In genomic region chr14:45469446-45469845, GRCm38 (mm10) we compare ENCODE assay signal across 13 mouse cellular contexts.
DNase-seq lines count a peak whose midpoint lies in the region; ATAC-seq and TF ChIP-seq lines count a peak whose summit lies in the region.
"Had no signal": no experiment of that assay in that cellular context is flagged by ENCODE, and none has a peak within 500 bp of the region (broad histone marks: within the 10 kb centered on the region; RNA-seq: fewer than 3 reads in every experiment).

No protein-coding gene starts in this region.

- H3K9me3 ChIP-seq in liver, embryonic 14.5 days (ENCODE audit: control insufficient read depth, low read length), result no peaks in the 10 kb centered on the region
- H3K9me3 ChIP-seq in liver, embryonic 12.5 days (replicated peaks), result no peaks in the 10 kb centered on the region
- H3K9me3 ChIP-seq in ES-Bruce4 (replicated peaks; ENCODE audit: control insufficient read depth, insufficient read depth, low read length, poor library complexity, severe bottlenecking), result no peaks in the 10 kb centered on the region
- H3K9me3 ChIP-seq in hindbrain, embryonic 12.5 days (replicated peaks), result 0 out of 2 replicates have a peak, but pooled peaks cover 4% of the 10 kb centered on the region
- H3K9me3 ChIP-seq: limb, embryonic 10.5 days; midbrain, embryonic 13.5 days had no signal

- TF ChIP-seq CTCF in liver, embryonic 14.5 days (IDR thresholded peaks at IDR 0.05; ENCODE audit: low read depth), result peak; percentile 59
- TF ChIP-seq CTCF in ES-Bruce4 (IDR thresholded peaks at IDR 0.05; ENCODE audit: low read depth, low read length), result peak; percentile 69
- peak; percentile 38; the same call in 1 of the 2 replicates for TF ChIP-seq CTCF in brain, embryonic 14.5 days (IDR thresholded peaks at IDR 0.05; ENCODE audit: borderline replicate concordance, extremely low read depth, insufficient read depth, insufficient read length)

- no peaks in the 10 kb centered on the region for H3K27me3 ChIP-seq in liver, embryonic 14.5 days (ENCODE audit: control insufficient read depth, insufficient read depth, low read length)
- H3K27me3 ChIP-seq in liver, embryonic 12.5 days (replicated peaks), result no peaks in the 10 kb centered on the region
- no peaks in the 10 kb centered on the region for H3K27me3 ChIP-seq in ES-Bruce4 (ENCODE audit: control insufficient read depth, insufficient read depth, low read length, poor library complexity, severe bottlenecking)
- H3K27me3 ChIP-seq in hindbrain, embryonic 12.5 days, result no peaks in the 10 kb centered on the region
- H3K27me3 ChIP-seq: hindbrain, embryonic 13.5 days; midbrain, embryonic 13.5 days had no signal

- DNase-seq in heart, adult 11 months, result peak; percentile 83
- DNase-seq in heart, adult 8-10 months (ENCODE audit: low spot score), result no peak
- no peak for DNase-seq in liver, embryonic 14.5 days (ENCODE audit: low read depth in 3 of 3, low spot score in 3 of 3)
- DNase-seq in brain, embryonic 14.5 days (ENCODE audit: low read depth), result no peak
- DNase-seq in adrenal gland, adult 2 months, result no peak
- DNase-seq: cerebellum, adult 9-11 months; kidney, adult 9 months had no signal

- 82% methylated on average over 8 of the region's 8 CpGs for WGBS in liver, embryonic 14.5 days (ENCODE audit: insufficient replicate concordance)
- WGBS in liver, embryonic 12.5 days (ENCODE audit: insufficient replicate concordance), result 82% methylated on average over 8 of the region's 8 CpGs
- WGBS in hindbrain, embryonic 12.5 days, result 94% methylated on average over 8 of the region's 8 CpGs

- no peaks in the 10 kb centered on the region for H3K36me3 ChIP-seq in liver, embryonic 14.5 days (replicated peaks; ENCODE audit: control insufficient read depth, insufficient read depth, low read depth)
- H3K36me3 ChIP-seq in liver, embryonic 12.5 days, result peaks cover 38% of the 10 kb centered on the region
- no peaks in the 10 kb centered on the region; the same call in 1 of the 2 replicates for H3K36me3 ChIP-seq in ES-Bruce4 (ENCODE audit: control insufficient read depth, insufficient read depth, low read length, poor library complexity, severe bottlenecking)
- H3K36me3 ChIP-seq in hindbrain, embryonic 12.5 days, result peaks cover 71% of the 10 kb centered on the region

- no peak for TF ChIP-seq POLR2A in ES-Bruce4 (IDR thresholded peaks at IDR 0.05; ENCODE audit: insufficient read depth, low read length)
- no peak for TF ChIP-seq POLR2A in brain, embryonic 14.5 days (IDR thresholded peaks at IDR 0.05; ENCODE audit: borderline replicate concordance, extremely low read depth, insufficient read depth, insufficient read length, poor library complexity, severe bottlenecking)

- ATAC-seq in liver, embryonic 14.5 days (ENCODE audit: insufficient read depth), result no peak
- no peak for ATAC-seq in liver, embryonic 12.5 days
- no peak for ATAC-seq in hindbrain, embryonic 12.5 days (ENCODE audit: low FRiP score)
- ATAC-seq: midbrain, embryonic 13.5 days had no signal

- H3K4me2 ChIP-seq in liver, embryonic 14.5 days (ENCODE audit: low read depth), result no peak overlapping the region
- H3K4me2 ChIP-seq in liver, embryonic 12.5 days, result no peak overlapping the region
- no peak overlapping the region for H3K4me2 ChIP-seq in hindbrain, embryonic 12.5 days (replicated peaks)
- H3K4me2 ChIP-seq: hindbrain, embryonic 13.5 days; midbrain, embryonic 13.5 days had no signal

- H3K9ac ChIP-seq in liver, embryonic 14.5 days (replicated peaks), result no peak overlapping the region
- H3K9ac ChIP-seq in liver, embryonic 12.5 days, result no peak overlapping the region
- H3K9ac ChIP-seq in ES-Bruce4 (ENCODE audit: low read depth, poor library complexity, severe bottlenecking), result no peak overlapping the region
- H3K9ac ChIP-seq in hindbrain, embryonic 12.5 days, result no peak overlapping the region
- H3K9ac ChIP-seq: hindbrain, embryonic 13.5 days; midbrain, embryonic 13.5 days had no signal

- peaks cover 0 to 2% of the 10 kb centered on the region in 2 experiments; a peak in 2 of 4 replicates for H3K4me1 ChIP-seq in liver, embryonic 14.5 days (replicated peaks; ENCODE audit: control insufficient read depth in 2 of 2, insufficient read depth in 2 of 2, low read length in 1 of 2)
- H3K4me1 ChIP-seq in liver, embryonic 12.5 days, result peaks cover 3% of the 10 kb centered on the region; the same call in 1 of the 2 replicates
- peaks cover 6% of the 10 kb centered on the region for H3K4me1 ChIP-seq in ES-Bruce4 (ENCODE audit: control insufficient read depth, insufficient read depth, low read length)
- H3K4me1 ChIP-seq in hindbrain, embryonic 12.5 days, result peaks cover under 1% of the 10 kb centered on the region; the same call in 1 of the 2 replicates

- no peak overlapping the region for H3K4me3 ChIP-seq in liver, embryonic 14.5 days (ENCODE audit: insufficient read depth in 1 of 2, low read depth in 2 of 2, low read length in 2 of 2)
- no peak overlapping the region for H3K4me3 ChIP-seq in liver, embryonic 12.5 days
- no peak overlapping the region for H3K4me3 ChIP-seq in ES-Bruce4 (ENCODE audit: low read depth, low read length)
- no peak overlapping the region for H3K4me3 ChIP-seq in hindbrain, embryonic 12.5 days
- H3K4me3 ChIP-seq: hindbrain, embryonic 13.5 days; limb, embryonic 10.5 days; midbrain, embryonic 13.5 days had no signal

- TF ChIP-seq EP300 in liver, embryonic 14.5 days (IDR thresholded peaks at IDR 0.05; ENCODE audit: low read depth), result no peak
- TF ChIP-seq EP300 in ES-Bruce4 (IDR thresholded peaks at IDR 0.05; ENCODE audit: insufficient read depth, low read depth, low read length), result no peak

- no peak overlapping the region for H3K27ac ChIP-seq in liver, embryonic 14.5 days
- H3K27ac ChIP-seq in liver, embryonic 12.5 days, result no peak overlapping the region
- H3K27ac ChIP-seq in ES-Bruce4 (ENCODE audit: insufficient read depth, low read length), result no peak overlapping the region
- no peak overlapping the region for H3K27ac ChIP-seq in hindbrain, embryonic 12.5 days
- H3K27ac ChIP-seq: hindbrain, embryonic 13.5 days; limb, embryonic 10.5 days; midbrain, embryonic 13.5 days had no signal
